Mouse (Mus musculus): ENCODE results near the gene Tgfa. TPM values are rescaled to one million over a fixed set of nuclear protein-coding genes. Genes with fewer than 3 reads are reported as not detected.

Tgfa gene
- polyA plus RNA-seq, 1 experiment from 2014 or later, result 7.5 TPM

DNA sequence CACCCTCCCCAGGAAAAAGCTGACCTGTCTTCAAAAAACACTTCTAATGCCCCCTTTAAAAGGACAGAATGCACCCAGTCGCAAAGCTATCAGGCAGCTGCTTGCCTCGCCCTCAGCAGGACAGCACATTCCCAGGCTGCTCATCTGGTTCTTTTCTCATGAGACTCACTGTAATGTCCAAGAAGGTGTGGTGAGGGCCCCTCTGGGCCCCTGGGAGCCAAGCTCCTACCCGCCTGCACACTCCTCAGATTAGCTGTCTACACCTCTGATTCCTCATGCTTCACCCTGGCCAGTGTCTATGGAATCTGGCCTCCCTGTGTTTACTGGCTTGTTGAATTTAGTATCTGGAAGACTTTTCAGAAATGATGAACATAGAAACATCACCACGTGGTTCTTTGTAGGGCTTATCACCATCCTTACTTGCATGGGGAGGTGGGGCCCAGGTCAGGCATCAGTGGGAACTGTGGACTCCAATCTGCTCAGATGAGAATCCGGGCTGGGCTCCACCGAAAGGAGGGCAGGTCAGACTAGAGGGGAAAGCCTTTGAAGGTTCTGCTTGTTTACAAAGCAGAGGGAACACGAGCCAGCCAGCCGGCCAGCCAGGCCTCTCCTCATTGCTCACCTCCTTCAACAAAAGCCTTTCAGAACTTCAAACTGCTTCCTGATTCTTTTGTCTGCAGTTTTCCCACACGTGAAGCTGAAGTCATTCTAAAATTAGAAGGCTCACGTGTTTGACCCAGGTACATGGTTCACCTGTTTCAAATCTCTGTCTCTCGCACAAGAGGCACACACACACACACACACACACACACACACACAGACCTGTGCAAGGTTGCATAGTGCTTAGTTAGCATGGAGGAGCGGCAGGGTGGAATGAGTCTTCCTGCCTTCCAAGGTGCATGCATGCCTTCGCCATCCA is 38.7 kb downstream of the Tgfa start:
- ATAC-seq, result peak; percentile 80
- Histone ChIP-seq H3K4me3 (ENCODE audit: low read depth, low read length) (no peak overlapping the region), H3K27ac (ENCODE audit: low read depth, low read length) (peak overlapping the region; percentile 81), H3K9ac (ENCODE audit: low read depth, low read length) (no peak overlapping the region), H3K27me3 (replicated peaks; ENCODE audit: control insufficient read depth, insufficient read depth, low read length) (no peaks in the 10 kb centered on the region), H3K4me2 (replicated peaks; ENCODE audit: low read depth) (0 out of 2 replicates have a peak overlapping the region, but pooled peaks have one; percentile 13), H3K36me3 (ENCODE audit: control insufficient read depth, insufficient read depth) (no peaks in the 10 kb centered on the region), H3K9me3 (ENCODE audit: control insufficient read depth) (no peaks in the 10 kb centered on the region), H3K4me1 (replicated peaks; ENCODE audit: control insufficient read depth, insufficient read depth, low read length) (no peaks in the 10 kb centered on the region; the same call in 1 of the 2 replicates)
- TF ChIP-seq CTCF (IDR thresholded peaks at IDR 0.05; ENCODE audit: low read depth), result no peak
- 19% methylated on average over 13 of the region's 13 CpGs for WGBS

DNA sequence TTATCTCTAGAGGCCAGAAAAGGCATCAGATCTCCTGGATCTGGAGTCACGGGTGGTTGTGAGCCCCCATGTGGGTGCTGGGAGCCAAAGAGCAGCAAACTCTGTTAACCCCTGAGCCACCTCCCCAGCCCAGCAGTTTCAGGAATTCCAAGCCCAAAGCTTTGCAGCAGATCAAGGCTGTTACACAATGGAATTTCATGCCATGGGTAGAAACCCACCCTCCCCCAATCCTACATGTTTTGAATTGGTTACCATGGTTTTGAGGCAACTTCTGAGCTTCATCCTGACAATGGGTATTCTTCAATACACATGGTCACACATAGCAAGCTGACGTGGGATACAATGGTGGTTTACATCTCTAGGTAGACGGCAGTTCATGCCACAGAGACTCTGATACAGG is 49.8 kb downstream of the Tgfa start:
- Histone ChIP-seq H3K4me1 (replicated peaks; ENCODE audit: control insufficient read depth, insufficient read depth, low read length) (no peaks in the 10 kb centered on the region), H3K4me3 (ENCODE audit: low read depth, low read length) (no peak overlapping the region), H3K9ac (ENCODE audit: low read depth, low read length) (no peak overlapping the region), H3K27me3 (replicated peaks; ENCODE audit: control insufficient read depth, insufficient read depth, low read length) (no peaks in the 10 kb centered on the region), H3K9me3 (ENCODE audit: control insufficient read depth) (no peaks in the 10 kb centered on the region), H3K27ac (ENCODE audit: low read depth, low read length) (no peak overlapping the region), H3K4me2 (replicated peaks; ENCODE audit: low read depth) (no peak overlapping the region), H3K36me3 (ENCODE audit: control insufficient read depth, insufficient read depth) (no peaks in the 10 kb centered on the region; the same call in 1 of the 2 replicates)
- no peak for TF ChIP-seq CTCF (IDR thresholded peaks at IDR 0.05; ENCODE audit: low read depth)
- no peak for ATAC-seq
- WGBS, result 72% methylated on average over 3 of the region's 3 CpGs

- Histone ChIP-seq H3K9me3 (ENCODE audit: control insufficient read depth) (no peaks in the 10 kb centered on the region), H3K4me3 (ENCODE audit: low read depth, low read length) (no peak overlapping the region), H3K4me2 (replicated peaks; ENCODE audit: low read depth) (no peak overlapping the region), H3K36me3 (ENCODE audit: control insufficient read depth, insufficient read depth) (no peaks in the 10 kb centered on the region; the same call in 1 of the 2 replicates), H3K9ac (ENCODE audit: low read depth, low read length) (no peak overlapping the region), H3K27ac (ENCODE audit: low read depth, low read length) (no peak overlapping the region), H3K27me3 (replicated peaks; ENCODE audit: control insufficient read depth, insufficient read depth, low read length) (no peaks in the 10 kb centered on the region), H3K4me1 (replicated peaks; ENCODE audit: control insufficient read depth, insufficient read depth, low read length) (no peaks in the 10 kb centered on the region)
- WGBS, result 41% methylated on average over 4 of the region's 4 CpGs
- no peak for TF ChIP-seq CTCF (IDR thresholded peaks at IDR 0.05; ENCODE audit: low read depth)
- no peak for ATAC-seq
Observed at GRCm38 (mm10) chr6:86245965-86246364, 50.9 kb downstream of the Tgfa start.

DNA sequence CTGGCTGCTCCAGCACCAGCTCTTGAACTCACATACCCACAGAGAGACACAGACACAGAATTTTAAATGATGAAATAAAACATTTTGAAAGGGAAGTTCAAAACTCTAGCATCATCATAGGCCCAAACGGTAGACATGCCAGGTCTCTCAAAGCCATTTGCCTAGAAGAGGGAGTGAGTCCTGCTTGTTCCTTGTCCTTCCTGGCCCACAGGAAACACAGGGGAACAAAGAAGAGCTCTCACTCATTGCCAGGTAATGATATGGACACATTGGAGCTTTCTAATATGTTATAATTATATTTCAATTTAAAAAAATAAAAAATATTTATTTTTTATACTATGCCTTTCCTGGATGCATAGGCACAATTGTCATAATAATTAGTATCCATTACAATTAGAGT is 53.5 kb downstream of the Tgfa start:
- TF ChIP-seq CTCF (IDR thresholded peaks at IDR 0.05; ENCODE audit: low read depth), result no peak
- no peak overlapping the region for H3K27ac ChIP-seq (ENCODE audit: low read depth, low read length)
- H3K4me2 ChIP-seq (replicated peaks; ENCODE audit: low read depth), result no peak overlapping the region
- no peak for ATAC-seq
- no peaks in the 10 kb centered on the region for H3K9me3 ChIP-seq (ENCODE audit: control insufficient read depth)
- no peaks in the 10 kb centered on the region for H3K4me1 ChIP-seq (replicated peaks; ENCODE audit: control insufficient read depth, insufficient read depth, low read length)
- no peaks in the 10 kb centered on the region; the same call in 1 of the 2 replicates for H3K36me3 ChIP-seq (ENCODE audit: control insufficient read depth, insufficient read depth)
- WGBS, result 89% methylated on average over 1 of the region's 1 CpGs
- H3K4me3 ChIP-seq (ENCODE audit: low read depth, low read length), result no peak overlapping the region
- H3K27me3 ChIP-seq (replicated peaks; ENCODE audit: control insufficient read depth, insufficient read depth, low read length), result no peaks in the 10 kb centered on the region
- H3K9ac ChIP-seq (ENCODE audit: low read depth, low read length), result no peak overlapping the region

- Histone ChIP-seq H3K9me3 (ENCODE audit: control insufficient read depth) (no peaks in the 10 kb centered on the region), H3K27ac (ENCODE audit: low read depth, low read length) (no peak overlapping the region), H3K4me1 (replicated peaks; ENCODE audit: control insufficient read depth, insufficient read depth, low read length) (no peaks in the 10 kb centered on the region), H3K4me2 (replicated peaks; ENCODE audit: low read depth) (no peak overlapping the region), H3K9ac (ENCODE audit: low read depth, low read length) (no peak overlapping the region), H3K4me3 (ENCODE audit: low read depth, low read length) (no peak overlapping the region), H3K27me3 (replicated peaks; ENCODE audit: control insufficient read depth, insufficient read depth, low read length) (no peaks in the 10 kb centered on the region), H3K36me3 (ENCODE audit: control insufficient read depth, insufficient read depth) (no peaks in the 10 kb centered on the region; the same call in 1 of the 2 replicates)
- 83% methylated on average over 16 of the region's 16 CpGs for WGBS
- TF ChIP-seq CTCF (IDR thresholded peaks at IDR 0.05; ENCODE audit: low read depth), result no peak
- ATAC-seq, result no peak
Observed at GRCm38 (mm10) chr6:86249042-86249441, 54.0 kb downstream of the Tgfa start.

GRCm38 (mm10) chr6:86250236-86250635 is 55.2 kb downstream of the Tgfa start:
- H3K4me2 ChIP-seq (replicated peaks; ENCODE audit: low read depth), result no peak overlapping the region
- TF ChIP-seq CTCF (IDR thresholded peaks at IDR 0.05; ENCODE audit: low read depth), result no peak
- ATAC-seq, result no peak
- no peak overlapping the region for H3K27ac ChIP-seq (ENCODE audit: low read depth, low read length)
- H3K4me3 ChIP-seq (ENCODE audit: low read depth, low read length), result no peak overlapping the region
- no peaks in the 10 kb centered on the region for H3K4me1 ChIP-seq (replicated peaks; ENCODE audit: control insufficient read depth, insufficient read depth, low read length)
- no peaks in the 10 kb centered on the region for H3K27me3 ChIP-seq (replicated peaks; ENCODE audit: control insufficient read depth, insufficient read depth, low read length)
- H3K9ac ChIP-seq (ENCODE audit: low read depth, low read length), result no peak overlapping the region
- WGBS, result 89% methylated on average over 2 of the region's 2 CpGs
- H3K36me3 ChIP-seq (ENCODE audit: control insufficient read depth, insufficient read depth), result no peaks in the 10 kb centered on the region; the same call in 1 of the 2 replicates
- H3K9me3 ChIP-seq (ENCODE audit: control insufficient read depth), result no peaks in the 10 kb centered on the region

Data from intestine, postnatal 0 days (tissue).